Mouse (Mus musculus) midbrain, embryonic 16.5 days (tissue): ENCODE measurements around the gene Hunk. TPM values are rescaled to one million over a fixed set of nuclear protein-coding genes. Genes with fewer than 3 reads are reported as not detected.

ENCODE experiments used
- ATAC-seq: fragments of 200-750 bp; cut with Nextera tagmentation; 2 replicates; pipeline ENCODE4 v1.8.0; 2017; ENCODE audit warnings: moderate TSS enrichment
- H3K27ac ChIP-seq: fragments of 300-500 bp; sonication (generic); 2 replicates; pipeline ENCODE4 v1.5.1; 2014; ENCODE audit warnings: mild to moderate bottlenecking, low read length, mixed read lengths
- H3K27me3 ChIP-seq: fragments of 300-500 bp; sonication (generic); 2 replicates; pipeline ENCODE4 v1.6.1; 2014; ENCODE audit warnings: low read depth, low read length, mixed read lengths; ENCODE audit not compliant: control insufficient read depth, insufficient read depth
- H3K36me3 ChIP-seq: fragments of 300-500 bp; sonication (generic); 2 replicates; pipeline ENCODE4 v1.6.1; 2014; ENCODE audit warnings: mild to moderate bottlenecking, low read length, moderate library complexity, mixed read lengths; ENCODE audit not compliant: control insufficient read depth, insufficient read depth
- H3K4me1 ChIP-seq: fragments of 300-500 bp; sonication (generic); 2 replicates; pipeline ENCODE4 v1.6.1; 2014; ENCODE audit warnings: mild to moderate bottlenecking, low read length, mixed read lengths; ENCODE audit not compliant: control insufficient read depth, insufficient read depth
- H3K4me2 ChIP-seq: fragments of 300-500 bp; sonication (generic); 2 replicates; pipeline ENCODE4 v1.6.1; 2014; ENCODE audit warnings: mild to moderate bottlenecking, low read length, mixed read lengths
- H3K4me3 ChIP-seq: fragments of 300-500 bp; sonication (generic); 2 replicates; pipeline ENCODE4 v1.5.1; 2014; ENCODE audit warnings: low read depth, mild to moderate bottlenecking, low read length, moderate library complexity, mixed read lengths
- H3K9ac ChIP-seq: fragments of 300-500 bp; sonication (generic); 2 replicates; pipeline ENCODE4 v1.6.1; 2014; ENCODE audit warnings: low read depth, low read length, mixed read lengths
- H3K9me3 ChIP-seq: fragments of 300-500 bp; sonication (generic); replicated peaks from 2 replicates; pipeline ENCODE4 v1.6.1; 2014; ENCODE audit warnings: mild to moderate bottlenecking, low read length, mixed read lengths; ENCODE audit not compliant: control insufficient read depth, poor library complexity, severe bottlenecking
- WGBS: fragments of 180-500 bp; shearing (Covaris S2); extraction: QIAGEN DNeasy Blood & Tissue Kit; methylation state at CpG from one replicate; pipeline ENCODE4 v1.1.7; 2014; 5-methylcytosine and 5-hydroxymethylcytosine counted together
- polyA plus RNA-seq: library from polyadenylated mRNA; unstranded; fragments of >200 nt; fragmentation: Nextera tagmentation; extraction: Ambion mirVana; gene quantifications from 2 replicates; pipeline ENCODE4 v1.2.1, GENCODE M21; 2015

Gene Hunk
- 6.2 and 7.1 TPM in 2 replicates for polyA plus RNA-seq

DNA sequence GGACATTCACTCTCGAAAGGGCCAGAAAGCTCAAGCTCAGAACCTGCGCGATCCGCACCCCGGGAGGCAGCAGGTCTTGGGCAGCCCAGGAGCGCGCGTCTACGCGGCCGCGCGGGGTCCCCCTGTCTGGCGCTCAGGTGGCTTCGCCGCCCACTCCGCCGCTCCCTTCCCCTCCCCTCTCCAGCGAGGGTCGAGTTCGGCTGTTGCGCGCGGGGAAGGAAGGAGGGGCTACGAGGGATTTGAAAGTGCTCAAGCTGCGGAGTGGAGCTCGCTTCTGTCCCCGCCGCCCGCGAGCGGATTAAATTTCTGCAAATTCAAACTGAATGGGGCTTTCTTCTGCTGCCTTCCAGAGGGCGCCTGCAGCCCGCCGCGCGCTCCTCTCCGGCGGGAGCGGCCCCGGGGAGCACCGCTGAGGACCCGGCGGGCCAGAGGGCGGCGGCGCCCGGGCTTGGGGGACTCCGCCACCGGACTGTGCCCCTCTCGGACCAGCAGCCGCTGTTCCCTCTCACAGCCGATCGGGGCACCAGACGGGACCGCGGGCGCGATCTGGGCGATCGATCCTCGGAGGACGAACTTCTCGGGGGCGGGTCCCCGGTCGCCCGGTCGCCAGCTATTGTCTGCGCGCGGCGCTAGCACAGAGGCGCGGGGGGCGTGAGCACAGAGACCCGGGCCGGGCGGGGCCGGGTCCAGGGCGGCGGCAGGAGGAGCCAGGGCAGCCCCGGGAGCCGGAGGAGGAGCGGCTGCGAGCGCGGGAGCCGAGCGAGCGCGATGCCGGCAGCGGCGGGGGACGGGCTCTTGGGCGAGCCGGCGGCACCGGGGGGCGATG lies at the start of gene Hunk:
Hunk (plus strand) TSS at position 326 of the 826 bp plus-strand sequence.
- H3K36me3 ChIP-seq, result no peaks in the 10 kb centered on the region
- peak within 1 kb of the TSS; percentile 90 for H3K27ac ChIP-seq
- H3K4me1 ChIP-seq, result peaks cover 27% of the 10 kb centered on the region
- H3K4me2 ChIP-seq, result peak within 1 kb of the TSS; percentile 89
- peak; percentile 81 for ATAC-seq
- H3K9me3 ChIP-seq, result no peaks in the 10 kb centered on the region
- peak within 1 kb of the TSS; percentile 87 for H3K9ac ChIP-seq
- no peaks in the 10 kb centered on the region for H3K27me3 ChIP-seq
- under 1% methylated on average over 94 of the region's 101 CpGs for WGBS
- H3K4me3 ChIP-seq, result peak within 1 kb of the TSS; percentile 89

GRCm38 (mm10) chr16:90339026-90339425 lies 46.8 kb upstream of the Hunk start:
- no peaks in the 10 kb centered on the region for H3K27me3 ChIP-seq
- no peak overlapping the region for H3K4me3 ChIP-seq
- ATAC-seq, result no peak
- H3K27ac ChIP-seq, result no peak overlapping the region
- no peaks in the 10 kb centered on the region for H3K4me1 ChIP-seq
- WGBS, result 93% methylated on average over 6 of the region's 6 CpGs
- H3K9me3 ChIP-seq, result no peaks in the 10 kb centered on the region
- no peak overlapping the region for H3K9ac ChIP-seq
- H3K4me2 ChIP-seq, result no peak overlapping the region
- H3K36me3 ChIP-seq, result no peaks in the 10 kb centered on the region

DNA sequence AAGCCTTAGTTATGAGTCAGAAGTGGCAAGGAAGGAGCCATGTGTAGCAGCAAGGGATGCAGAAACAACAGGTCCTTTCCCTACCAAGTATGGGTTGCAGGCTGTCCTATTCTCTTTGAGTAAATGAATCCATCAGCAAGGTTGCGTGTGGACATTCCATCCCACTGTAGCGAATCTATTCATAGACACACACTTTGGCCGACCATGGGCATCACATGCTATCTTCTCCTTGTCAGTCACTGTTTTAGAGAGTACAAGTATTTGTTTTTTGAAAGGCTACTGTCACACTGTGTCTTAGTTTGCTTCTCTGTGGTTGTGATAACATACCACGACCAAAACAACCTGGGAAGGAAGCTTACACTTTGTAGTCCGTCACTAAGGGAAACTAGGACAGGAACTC lies 44.7 kb upstream of the Hunk start:
- no peaks in the 10 kb centered on the region for H3K4me1 ChIP-seq
- no peak overlapping the region for H3K4me2 ChIP-seq
- H3K27ac ChIP-seq, result no peak overlapping the region
- no peak for ATAC-seq
- H3K4me3 ChIP-seq, result no peak overlapping the region
- no peaks in the 10 kb centered on the region for H3K27me3 ChIP-seq
- no peaks in the 10 kb centered on the region for H3K9me3 ChIP-seq
- 84% methylated on average over 5 of the region's 5 CpGs for WGBS
- H3K36me3 ChIP-seq, result no peaks in the 10 kb centered on the region
- no peak overlapping the region for H3K9ac ChIP-seq

- Histone ChIP-seq H3K27me3 (no peaks in the 10 kb centered on the region), H3K4me3 (no peak overlapping the region), H3K4me1 (no peaks in the 10 kb centered on the region), H3K4me2 (peak overlapping the region; percentile 12; the same call in 1 of the 2 replicates), H3K27ac (no peak overlapping the region), H3K9me3 (no peaks in the 10 kb centered on the region), H3K36me3 (no peaks in the 10 kb centered on the region), H3K9ac (no peak overlapping the region)
- ATAC-seq, result peak; percentile 94
- 32% methylated on average over 11 of the region's 13 CpGs for WGBS
These were observed 35.9 kb upstream of the Hunk start for GRCm38 (mm10) chr16:90349700-90350548.

GRCm38 (mm10) chr16:90351726-90352125 lies 34.1 kb upstream of the Hunk start:
- Histone ChIP-seq H3K36me3 (no peaks in the 10 kb centered on the region), H3K27ac (no peak overlapping the region)
- no peak for ATAC-seq

DNA sequence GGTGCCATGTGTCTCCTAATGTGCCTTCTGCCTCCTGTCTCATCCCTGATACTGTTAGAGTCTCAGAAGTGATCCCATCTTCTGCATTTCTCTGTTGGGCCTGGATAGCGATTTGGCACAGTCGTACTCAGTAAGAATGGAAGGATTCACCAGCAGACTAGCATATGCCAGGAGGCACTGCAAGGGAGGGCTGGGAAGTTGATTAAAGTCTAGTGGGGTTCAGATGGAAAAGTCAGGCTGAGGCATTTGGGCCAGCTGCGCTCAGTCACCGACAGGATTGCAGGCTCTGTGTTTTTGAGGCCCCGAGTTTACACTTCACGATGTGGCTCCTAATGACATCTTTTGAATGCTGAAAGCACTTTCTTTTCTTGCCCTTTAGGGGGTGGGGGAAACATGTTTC lies 33.1 kb upstream of the Hunk start:
- H3K4me2 ChIP-seq, result no peak overlapping the region
- no peaks in the 10 kb centered on the region for H3K36me3 ChIP-seq
- no peak for ATAC-seq
- no peak overlapping the region for H3K27ac ChIP-seq
- no peak overlapping the region for H3K4me3 ChIP-seq
- H3K9ac ChIP-seq, result no peak overlapping the region
- WGBS, result 47% methylated on average over 6 of the region's 6 CpGs
- H3K9me3 ChIP-seq, result no peaks in the 10 kb centered on the region
- no peaks in the 10 kb centered on the region for H3K4me1 ChIP-seq
- no peaks in the 10 kb centered on the region for H3K27me3 ChIP-seq

More at GRCm38 (mm10) chr16:90351726-90352125, 34.1 kb upstream of the Hunk start:
- no peak overlapping the region for H3K4me2 ChIP-seq
- no peaks in the 10 kb centered on the region for H3K27me3 ChIP-seq
- no peak overlapping the region for H3K4me3 ChIP-seq
- H3K9me3 ChIP-seq, result no peaks in the 10 kb centered on the region
- H3K4me1 ChIP-seq, result no peaks in the 10 kb centered on the region
- 58% methylated on average over 8 of the region's 8 CpGs for WGBS
- no peak overlapping the region for H3K9ac ChIP-seq

- peak; percentile 38; the same call in 1 of the 2 replicates for ATAC-seq
- Histone ChIP-seq H3K4me1 (no peaks in the 10 kb centered on the region), H3K4me2 (no peak overlapping the region), H3K27me3 (no peaks in the 10 kb centered on the region), H3K4me3 (no peak overlapping the region), H3K27ac (no peak overlapping the region), H3K9ac (no peak overlapping the region), H3K36me3 (no peaks in the 10 kb centered on the region), H3K9me3 (no peaks in the 10 kb centered on the region)
- WGBS, result 76% methylated on average over 5 of the region's 5 CpGs
These were observed 32.7 kb upstream of the Hunk start for GRCm38 (mm10) chr16:90353156-90353555.

DNA sequence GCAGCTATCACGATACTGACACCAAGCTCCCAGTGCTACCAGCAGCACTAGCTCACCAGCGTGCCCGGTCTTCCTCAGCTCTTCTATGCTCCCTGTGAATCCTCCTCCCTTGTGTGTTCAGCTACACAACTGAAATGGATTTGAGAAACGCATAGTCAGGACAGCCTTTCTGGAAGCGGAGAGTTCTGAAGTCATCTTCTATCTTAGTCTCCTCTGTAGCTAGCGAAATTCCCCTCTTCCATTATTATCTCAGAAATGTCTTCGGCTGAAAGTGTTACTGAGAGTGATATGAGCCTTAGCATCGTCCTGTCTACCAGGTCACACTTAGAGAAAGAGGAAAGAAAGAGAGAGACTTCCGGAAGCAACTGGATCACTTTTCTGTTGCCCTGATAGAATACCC lies 26.5 kb upstream of the Hunk start:
- no peak for ATAC-seq
- Histone ChIP-seq H3K27me3 (no peaks in the 10 kb centered on the region), H3K9ac (no peak overlapping the region), H3K9me3 (no peaks in the 10 kb centered on the region), H3K4me3 (no peak overlapping the region), H3K36me3 (no peaks in the 10 kb centered on the region), H3K27ac (no peak overlapping the region), H3K4me1 (no peaks in the 10 kb centered on the region; the same call in 1 of the 2 replicates), H3K4me2 (no peak overlapping the region)
- 90% methylated on average over 9 of the region's 9 CpGs for WGBS

DNA sequence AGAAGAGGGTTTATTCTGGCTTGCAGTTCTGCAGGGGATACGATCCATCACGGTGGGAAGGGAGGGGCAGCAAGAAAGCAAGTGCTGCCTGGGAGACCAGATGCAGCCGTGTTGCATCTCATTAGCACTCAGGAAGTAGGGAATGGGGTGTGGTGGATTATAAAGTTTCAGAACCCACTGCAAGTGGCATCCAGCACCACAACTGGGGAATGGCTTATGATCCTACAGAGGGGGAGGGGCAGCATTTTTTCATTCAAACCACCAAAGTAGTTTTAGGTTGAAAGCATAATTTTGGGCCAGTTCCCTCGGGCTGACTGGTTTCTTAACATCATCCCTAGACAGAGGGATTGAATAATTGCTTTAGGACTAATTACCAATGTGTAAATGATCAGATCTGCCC lies 26.1 kb upstream of the Hunk start:
- ATAC-seq, result no peak
- Histone ChIP-seq H3K4me2 (no peak overlapping the region), H3K4me3 (no peak overlapping the region), H3K9ac (no peak overlapping the region), H3K4me1 (no peaks in the 10 kb centered on the region; the same call in 1 of the 2 replicates), H3K27me3 (no peaks in the 10 kb centered on the region), H3K27ac (no peak overlapping the region), H3K36me3 (no peaks in the 10 kb centered on the region), H3K9me3 (no peaks in the 10 kb centered on the region)
- 23% methylated on average over 4 of the region's 4 CpGs for WGBS
